Mouse (Mus musculus) liver, embryonic 12.5 days (tissue): ENCODE measurements around the gene 1700025G04Rik. TPM values are rescaled to one million over a fixed set of nuclear protein-coding genes. Genes with fewer than 3 reads are reported as not detected.
A peak's percentile ranks its signal among the peaks of the same experiment; 100 is the strongest.

Experiments used
- ATAC-seq: fragments of 200-750 bp; cut with Nextera tagmentation; 2 replicates; pipeline ENCODE4 v1.8.0; 2017; ENCODE audit warnings: moderate number of reproducible peaks, mild to moderate bottlenecking, moderate library complexity
- H3K27ac ChIP-seq: fragments of 300-500 bp; sonication (generic); 2 replicates; pipeline ENCODE4 v1.5.1; 2016; ENCODE audit warnings: mild to moderate bottlenecking
- H3K27me3 ChIP-seq: fragments of 300-500 bp; sonication (generic); replicated peaks from 2 replicates; pipeline ENCODE4 v1.6.1; 2016; ENCODE audit warnings: mild to moderate bottlenecking, moderate library complexity
- H3K36me3 ChIP-seq: fragments of 300-500 bp; sonication (generic); 2 replicates; pipeline ENCODE4 v1.6.1; 2016; ENCODE audit warnings: mild to moderate bottlenecking, moderate library complexity
- H3K4me1 ChIP-seq: fragments of 300-500 bp; sonication (generic); 2 replicates; pipeline ENCODE4 v1.6.1; 2016
- H3K4me2 ChIP-seq: fragments of 300-500 bp; sonication (generic); 2 replicates; pipeline ENCODE4 v1.6.1; 2016; ENCODE audit warnings: mild to moderate bottlenecking, moderate library complexity
- H3K4me3 ChIP-seq: fragments of 300-500 bp; sonication (generic); 2 replicates; pipeline ENCODE4 v1.5.1; 2016; ENCODE audit warnings: mild to moderate bottlenecking, moderate library complexity
- H3K9ac ChIP-seq: fragments of 300-500 bp; sonication (generic); 2 replicates; pipeline ENCODE4 v1.6.1; 2016; ENCODE audit warnings: mild to moderate bottlenecking, moderate library complexity
- H3K9me3 ChIP-seq: fragments of 300-500 bp; sonication (generic); replicated peaks from 2 replicates; pipeline ENCODE4 v1.6.1; 2016; ENCODE audit warnings: mild to moderate bottlenecking, moderate library complexity
- WGBS: fragments of 180-500 bp; shearing (Covaris S2); methylation state at CpG from one replicate; pipeline ENCODE4 v1.1.7; 2016; ENCODE audit not compliant: insufficient replicate concordance; 5-methylcytosine and 5-hydroxymethylcytosine counted together
- polyA plus RNA-seq: library from polyadenylated mRNA; unstranded; fragments of >200 nt; fragmentation: Nextera tagmentation; extraction: Ambion mirVana; gene quantifications from 2 replicates; pipeline ENCODE4 v1.2.1, GENCODE M21; 2016

Gene 1700025G04Rik
- polyA plus RNA-seq, 1 experiment from 2014 or later, result 4.5 TPM

- Histone ChIP-seq H3K9ac (no peak overlapping the region), H3K36me3 (peaks cover 3% of the 10 kb centered on the region; the same call in 1 of the 2 replicates), H3K4me2 (no peak overlapping the region), H3K27me3 (no peaks in the 10 kb centered on the region), H3K9me3 (no peaks in the 10 kb centered on the region), H3K4me1 (0 out of 2 replicates have a peak, but pooled peaks cover 7% of the 10 kb centered on the region), H3K27ac (no peak overlapping the region), H3K4me3 (no peak overlapping the region)
- 56% methylated on average over 4 of the region's 4 CpGs for WGBS
- ATAC-seq, result no peak
Measured at GRCm38 (mm10) chr1:152025308-152025707, 64.6 kb downstream of the 1700025G04Rik start.

GRCm38 (mm10) chr1:152024019-152024787 lies 65.7 kb downstream of the 1700025G04Rik start:
- no peaks in the 10 kb centered on the region for H3K9me3 ChIP-seq
- H3K4me3 ChIP-seq, result no peak overlapping the region
- WGBS, result 64% methylated on average over 18 of the region's 18 CpGs
- H3K4me1 ChIP-seq, result 0 out of 2 replicates have a peak, but pooled peaks cover 7% of the 10 kb centered on the region
- H3K27me3 ChIP-seq, result no peaks in the 10 kb centered on the region
- no peak overlapping the region for H3K27ac ChIP-seq
- H3K36me3 ChIP-seq, result peaks cover 3% of the 10 kb centered on the region; the same call in 1 of the 2 replicates
- no peak overlapping the region for H3K9ac ChIP-seq
- no peak overlapping the region for H3K4me2 ChIP-seq
- no peak for ATAC-seq

- no peak overlapping the region for H3K4me2 ChIP-seq
- no peak overlapping the region for H3K4me3 ChIP-seq
- peaks cover 13% of the 10 kb centered on the region for H3K4me1 ChIP-seq
- H3K9ac ChIP-seq, result no peak overlapping the region
- peaks cover 3% of the 10 kb centered on the region; the same call in 1 of the 2 replicates for H3K36me3 ChIP-seq
- WGBS, result 68% methylated on average over 6 of the region's 6 CpGs
- no peaks in the 10 kb centered on the region for H3K27me3 ChIP-seq
- H3K9me3 ChIP-seq, result no peaks in the 10 kb centered on the region
- no peak overlapping the region for H3K27ac ChIP-seq
- ATAC-seq, result no peak
Measured at GRCm38 (mm10) chr1:152020812-152021211, 69.1 kb downstream of the 1700025G04Rik start.

- Histone ChIP-seq H3K4me2 (no peak overlapping the region), H3K4me1 (peaks cover 20% of the 10 kb centered on the region), H3K27me3 (no peaks in the 10 kb centered on the region), H3K27ac (no peak overlapping the region), H3K36me3 (peaks cover 3% of the 10 kb centered on the region; the same call in 1 of the 2 replicates), H3K9me3 (no peaks in the 10 kb centered on the region), H3K4me3 (no peak overlapping the region), H3K9ac (no peak overlapping the region)
- 50% methylated on average over 5 of the region's 5 CpGs for WGBS
- no peak for ATAC-seq
Measured at GRCm38 (mm10) chr1:152020070-152020469, 69.9 kb downstream of the 1700025G04Rik start.

- Histone ChIP-seq H3K4me3 (no peak overlapping the region), H3K9ac (no peak overlapping the region), H3K9me3 (no peaks in the 10 kb centered on the region), H3K27me3 (no peaks in the 10 kb centered on the region), H3K4me2 (no peak overlapping the region), H3K4me1 (peaks cover 19% of the 10 kb centered on the region), H3K36me3 (peaks cover 3% of the 10 kb centered on the region; the same call in 1 of the 2 replicates), H3K27ac (no peak overlapping the region)
- 18% methylated on average over 5 of the region's 5 CpGs for WGBS
- ATAC-seq, result no peak
Measured at GRCm38 (mm10) chr1:152019196-152019595, 70.7 kb downstream of the 1700025G04Rik start.

GRCm38 (mm10) chr1:152018322-152018721 lies 71.6 kb downstream of the 1700025G04Rik start:
- no peak overlapping the region for H3K4me3 ChIP-seq
- H3K27ac ChIP-seq, result no peak overlapping the region
- no peaks in the 10 kb centered on the region for H3K9me3 ChIP-seq
- WGBS, result 64% methylated on average over 3 of the region's 3 CpGs
- H3K4me2 ChIP-seq, result no peak overlapping the region
- no peak overlapping the region for H3K9ac ChIP-seq
- no peaks in the 10 kb centered on the region for H3K27me3 ChIP-seq
- H3K36me3 ChIP-seq, result peaks cover 3% of the 10 kb centered on the region; the same call in 1 of the 2 replicates
- H3K4me1 ChIP-seq, result peaks cover 15% of the 10 kb centered on the region
- no peak for ATAC-seq

GRCm38 (mm10) chr1:152016663-152017062 lies 73.3 kb downstream of the 1700025G04Rik start:
- H3K4me1 ChIP-seq, result peaks cover 15% of the 10 kb centered on the region
- H3K27me3 ChIP-seq, result no peaks in the 10 kb centered on the region
- no peak overlapping the region for H3K4me3 ChIP-seq
- ATAC-seq, result no peak
- H3K27ac ChIP-seq, result no peak overlapping the region
- H3K9ac ChIP-seq, result no peak overlapping the region
- H3K9me3 ChIP-seq, result no peaks in the 10 kb centered on the region
- 39% methylated on average over 3 of the region's 3 CpGs for WGBS
- H3K36me3 ChIP-seq, result no peaks in the 10 kb centered on the region
- no peak overlapping the region for H3K4me2 ChIP-seq

GRCm38 (mm10) chr1:152015555-152016125 lies 74.3 kb downstream of the 1700025G04Rik start:
- Histone ChIP-seq H3K27ac (no peak overlapping the region), H3K4me2 (0 out of 2 replicates have a peak overlapping the region, but pooled peaks have one; percentile 24), H3K4me1 (peaks cover 15% of the 10 kb centered on the region), H3K27me3 (no peaks in the 10 kb centered on the region), H3K4me3 (no peak overlapping the region), H3K9ac (no peak overlapping the region), H3K36me3 (no peaks in the 10 kb centered on the region), H3K9me3 (no peaks in the 10 kb centered on the region)
- WGBS, result 19% methylated on average over 7 of the region's 7 CpGs
- peak; percentile 63; the same call in 1 of the 2 replicates for ATAC-seq

GRCm38 (mm10) chr1:152011741-152012140 lies 78.2 kb downstream of the 1700025G04Rik start:
- Histone ChIP-seq H3K4me1 (peaks cover 22% of the 10 kb centered on the region), H3K9ac (no peak overlapping the region), H3K9me3 (no peaks in the 10 kb centered on the region), H3K4me3 (no peak overlapping the region), H3K27ac (no peak overlapping the region), H3K4me2 (no peak overlapping the region), H3K36me3 (no peaks in the 10 kb centered on the region), H3K27me3 (no peaks in the 10 kb centered on the region)
- no peak for ATAC-seq
- WGBS, result 77% methylated on average over 5 of the region's 5 CpGs

GRCm38 (mm10) chr1:152010251-152010980 lies 79.5 kb downstream of the 1700025G04Rik start:
- no peak overlapping the region for H3K4me3 ChIP-seq
- H3K4me2 ChIP-seq, result no peak overlapping the region
- H3K27ac ChIP-seq, result no peak overlapping the region
- WGBS, result 75% methylated on average over 13 of the region's 13 CpGs
- peaks cover 12% of the 10 kb centered on the region for H3K4me1 ChIP-seq
- H3K9me3 ChIP-seq, result no peaks in the 10 kb centered on the region
- H3K36me3 ChIP-seq, result no peaks in the 10 kb centered on the region
- no peaks in the 10 kb centered on the region for H3K27me3 ChIP-seq
- no peak overlapping the region for H3K9ac ChIP-seq
- ATAC-seq, result no peak

GRCm38 (mm10) chr1:152008473-152008991 lies 81.4 kb downstream of the 1700025G04Rik start:
- Histone ChIP-seq H3K4me3 (no peak overlapping the region), H3K27me3 (no peaks in the 10 kb centered on the region), H3K9me3 (no peaks in the 10 kb centered on the region), H3K27ac (no peak overlapping the region), H3K9ac (no peak overlapping the region), H3K4me1 (0 out of 2 replicates have a peak, but pooled peaks cover 7% of the 10 kb centered on the region), H3K36me3 (no peaks in the 10 kb centered on the region), H3K4me2 (no peak overlapping the region)
- ATAC-seq, result no peak
- 36% methylated on average over 8 of the region's 8 CpGs for WGBS
